In genomic region chr2:28641435-28641941, GRCm38 (mm10) we compare ENCODE assay signal across 8 mouse cellular contexts. TPM values are rescaled to one million over a fixed set of nuclear protein-coding genes. Genes with fewer than 3 reads are reported as not detected.
A peak's percentile ranks its signal among the peaks of the same experiment; 100 is the strongest.
DNase-seq lines count a peak whose midpoint lies in the region; ATAC-seq and TF ChIP-seq lines count a peak whose summit lies in the region.

No protein-coding gene starts in this region.

- H3K36me3 ChIP-seq in hindbrain, embryonic 15.5 days = no peaks in the 10 kb centered on the region
- H3K36me3 ChIP-seq in liver, embryonic 14.5 days (replicated peaks; ENCODE audit: control insufficient read depth, insufficient read depth, low read depth) = no peaks in the 10 kb centered on the region
- no peaks in the 10 kb centered on the region for H3K36me3 ChIP-seq in small intestine, adult 2 months (ENCODE audit: control insufficient read depth, insufficient read depth, low read length)

- H3K9ac ChIP-seq in hindbrain, embryonic 15.5 days = peak overlapping the region; percentile 91
- H3K9ac ChIP-seq in liver, embryonic 14.5 days (replicated peaks) = peak overlapping the region; percentile 94

- peak; percentile 29; the same call in 1 of the 2 replicates for ATAC-seq in frontal cortex, adult (ENCODE audit: low TSS enrichment)
- peak; percentile 80 for ATAC-seq in hindbrain, embryonic 15.5 days (ENCODE audit: low FRiP score, low read depth)
- ATAC-seq in liver, embryonic 14.5 days (ENCODE audit: insufficient read depth) = peak; percentile 40

- no peaks in the 10 kb centered on the region for H3K27me3 ChIP-seq in hindbrain, embryonic 15.5 days
- H3K27me3 ChIP-seq in liver, embryonic 14.5 days (ENCODE audit: control insufficient read depth, insufficient read depth, low read length) = no peaks in the 10 kb centered on the region
- no peaks in the 10 kb centered on the region for H3K27me3 ChIP-seq in small intestine, adult 2 months (ENCODE audit: control insufficient read depth, insufficient read depth, low read length)

- peak overlapping the region; percentile 92 for H3K4me3 ChIP-seq in hindbrain, embryonic 15.5 days
- H3K4me3 ChIP-seq in liver, embryonic 14.5 days (ENCODE audit: insufficient read depth in 1 of 2, low read depth in 2 of 2, low read length in 2 of 2) = peak overlapping the region; percentile 95 to 99
- peak overlapping the region; percentile 89 for H3K4me3 ChIP-seq in small intestine, adult 2 months (ENCODE audit: low read depth, low read length)

- no peak for TF ChIP-seq CTCF in liver, embryonic 14.5 days (IDR thresholded peaks at IDR 0.05; ENCODE audit: low read depth)
- no peak for TF ChIP-seq CTCF in small intestine, adult 2 months (IDR thresholded peaks at IDR 0.05; ENCODE audit: extremely low read depth, insufficient read length, insufficient replicate concordance, low read depth, low read length)

- no peaks in the 10 kb centered on the region for H3K9me3 ChIP-seq in hindbrain, embryonic 15.5 days
- no peaks in the 10 kb centered on the region for H3K9me3 ChIP-seq in liver, embryonic 14.5 days (ENCODE audit: control insufficient read depth, low read length)

- DNase-seq in frontal cortex, postnatal 14 days (ENCODE audit: low spot score in 2 of 2) = no peak
- DNase-seq in 3134 (ENCODE audit: extremely low read depth, insufficient read length, low spot score) = peak; percentile 47
- peak; percentile 29 for DNase-seq in brain, adult 2 months (ENCODE audit: low read depth, low spot score)
- DNase-seq in liver, embryonic 14.5 days (ENCODE audit: low read depth in 3 of 3, low spot score in 3 of 3) = no peak
- DNase-seq in thymus, postnatal 25 days = no peak

- peak overlapping the region; percentile 83 for H3K4me2 ChIP-seq in hindbrain, embryonic 15.5 days
- peak overlapping the region; percentile 83 for H3K4me2 ChIP-seq in liver, embryonic 14.5 days (ENCODE audit: low read depth)

- no peak for TF ChIP-seq POLR2A in small intestine, adult 2 months (IDR thresholded peaks at IDR 0.05; ENCODE audit: low read depth, low read length)

- TF ChIP-seq EP300 in liver, embryonic 14.5 days (IDR thresholded peaks at IDR 0.05; ENCODE audit: low read depth) = no peak

- H3K27ac ChIP-seq in hindbrain, embryonic 15.5 days (replicated peaks) = peak overlapping the region; percentile 95
- peak overlapping the region; percentile 71 for H3K27ac ChIP-seq in liver, embryonic 14.5 days
- no peak overlapping the region for H3K27ac ChIP-seq in small intestine, adult 2 months (ENCODE audit: insufficient read depth, low read depth, low read length)

- H3K4me1 ChIP-seq in hindbrain, embryonic 15.5 days (replicated peaks) = peaks cover 35% of the 10 kb centered on the region
- H3K4me1 ChIP-seq in liver, embryonic 14.5 days (replicated peaks; ENCODE audit: control insufficient read depth in 2 of 2, insufficient read depth in 2 of 2, low read length in 1 of 2) = peaks cover 19 to 31% of the 10 kb centered on the region in 2 experiments
- H3K4me1 ChIP-seq in small intestine, adult 2 months (ENCODE audit: control insufficient read depth, insufficient read depth, insufficient read length, low read length) = peaks cover 4% of the 10 kb centered on the region; the same call in 1 of the 2 replicates

- WGBS in hindbrain, embryonic 15.5 days = under 1% methylated on average over 42 of the region's 43 CpGs
- WGBS in liver, embryonic 14.5 days (ENCODE audit: insufficient replicate concordance) = under 1% methylated on average over 41 of the region's 43 CpGs
- WGBS in small intestine, adult 2 months = 1% methylated on average over 43 of the region's 43 CpGs

RNA-seq across cellular contexts. Expression of gene Tsc1, which starts 0.5 kb away (rescaled TPM):
- 31.7 and 32.4 TPM in 2 replicates for polyA plus RNA-seq in hindbrain, embryonic 15.5 days (2015; fragmentation: Nextera tagmentation; extraction: Ambion mirVana)
- 4.5 and 5.4 TPM in 2 replicates for polyA plus RNA-seq in liver, embryonic 14.5 days (2012; rRNA removed)
- polyA plus RNA-seq in liver, embryonic 14.5 days (2014; fragmentation: Nextera tagmentation; extraction: Ambion mirVana) = 5.3 and 7.5 TPM in 2 replicates
- 3.2 and 7.0 TPM in 2 replicates for polyA plus RNA-seq in small intestine, adult 2 months (2012; rRNA removed)

RNA-seq across cellular contexts. Expression of gene Gfi1b, which starts 19.7 kb away (rescaled TPM):
- 0.33 and 0.36 TPM in 2 replicates for polyA plus RNA-seq in hindbrain, embryonic 15.5 days (2015; fragmentation: Nextera tagmentation; extraction: Ambion mirVana)
- 72.5 and 86.9 TPM in 2 replicates for polyA plus RNA-seq in liver, embryonic 14.5 days (2012; rRNA removed)
- 89.2 and 107 TPM in 2 replicates for polyA plus RNA-seq in liver, embryonic 14.5 days (2014; fragmentation: Nextera tagmentation; extraction: Ambion mirVana)
- 1.3 and 1.8 TPM in 2 replicates for polyA plus RNA-seq in small intestine, adult 2 months (2012; rRNA removed)

RNA-seq across cellular contexts. Expression of gene Gtf3c5, which starts 57.9 kb away (rescaled TPM):
- polyA plus RNA-seq in hindbrain, embryonic 15.5 days (2015; fragmentation: Nextera tagmentation; extraction: Ambion mirVana) = 41.6 and 42.8 TPM in 2 replicates
- 10.0 and 11.6 TPM in 2 replicates for polyA plus RNA-seq in liver, embryonic 14.5 days (2012; rRNA removed)
- polyA plus RNA-seq in liver, embryonic 14.5 days (2014; fragmentation: Nextera tagmentation; extraction: Ambion mirVana) = 7.6 and 9.0 TPM in 2 replicates
- polyA plus RNA-seq in small intestine, adult 2 months (2012; rRNA removed) = 7.7 and 13.7 TPM in 2 replicates

RNA-seq across cellular contexts. Expression of gene Spaca9, which starts 58.0 kb away (rescaled TPM):
- 2.8 and 3.9 TPM in 2 replicates for polyA plus RNA-seq in hindbrain, embryonic 15.5 days (2015; fragmentation: Nextera tagmentation; extraction: Ambion mirVana)
- 1.3 and 2.2 TPM in 2 replicates for polyA plus RNA-seq in liver, embryonic 14.5 days (2012; rRNA removed)
- polyA plus RNA-seq in liver, embryonic 14.5 days (2014; fragmentation: Nextera tagmentation; extraction: Ambion mirVana) = 2.0 and 2.5 TPM in 2 replicates
- polyA plus RNA-seq in small intestine, adult 2 months (2012; rRNA removed) = 1.4 TPM in 1 of 2 replicates, not detected in the other

RNA-seq across cellular contexts. Expression of gene Ak8, which starts 58.5 kb away (rescaled TPM):
- polyA plus RNA-seq in hindbrain, embryonic 15.5 days (2015; fragmentation: Nextera tagmentation; extraction: Ambion mirVana) = 1.9 and 2.1 TPM in 2 replicates
- polyA plus RNA-seq in liver, embryonic 14.5 days (2012; rRNA removed) = 0.11 and 0.18 TPM in 2 replicates
- polyA plus RNA-seq in liver, embryonic 14.5 days (2014; fragmentation: Nextera tagmentation; extraction: Ambion mirVana) = 0.24 and 0.32 TPM in 2 replicates
- polyA plus RNA-seq in small intestine, adult 2 months (2012; rRNA removed) = 0.06 and 0.11 TPM in 2 replicates

Comparison
In these comparisons a context has a peak if more than half of its experiments do, and no peak if none do; other contexts are left out.
1. ATAC-seq: peak in every context shown above with its lines; median percentile 80 in hindbrain, embryonic 15.5 days; 40 in liver, embryonic 14.5 days; 29 in frontal cortex, adult.
2. DNase-seq: peak in 3134 (single experiment) and brain, adult 2 months (single experiment); none in frontal cortex, postnatal 14 days (0 of 2), liver, embryonic 14.5 days (0 of 3) and thymus, postnatal 25 days (single experiment).
3. RNA of gene Gfi1b, which starts 19.7 kb away (polyA plus RNA-seq): 72.5 to 107 TPM in liver, embryonic 14.5 days; 1.3 to 1.8 TPM in small intestine, adult 2 months and 0.33 to 0.36 TPM in hindbrain, embryonic 15.5 days; every median in the first group is over 10 times any median in the second.
4. Peak in every context shown above with its lines, with median percentiles within 50 percentile points of each other: H3K4me3 ChIP-seq.